Mouse (Mus musculus): Measurements from ENCODE around the gene Abca14.

The Abca14 gene

DNA sequence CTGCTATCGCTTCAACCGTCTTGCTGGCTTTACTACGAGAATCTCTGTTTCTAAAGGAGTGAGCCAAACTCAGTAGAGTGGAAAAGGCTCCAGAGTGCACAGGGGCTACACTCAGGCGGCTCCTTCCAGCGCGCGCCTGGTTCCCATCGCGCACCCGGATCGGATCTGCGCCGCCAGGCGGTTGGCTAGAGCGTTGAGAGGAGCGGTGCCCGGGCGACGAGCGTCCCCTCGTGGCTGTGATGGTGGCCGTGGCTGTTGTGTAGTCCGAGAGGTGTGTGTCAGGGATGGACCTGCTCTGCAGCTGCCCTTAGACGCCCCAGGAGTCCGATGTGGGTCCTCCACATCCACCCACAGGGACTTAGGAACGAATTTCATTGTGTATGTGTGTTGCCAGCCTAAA, at the start of gene Abca14:
Abca14 (plus strand) TSS at position 173 of the 400 bp plus-strand sequence.
- no peak for DNase-seq (ENCODE audit: low spot score)

DNA sequence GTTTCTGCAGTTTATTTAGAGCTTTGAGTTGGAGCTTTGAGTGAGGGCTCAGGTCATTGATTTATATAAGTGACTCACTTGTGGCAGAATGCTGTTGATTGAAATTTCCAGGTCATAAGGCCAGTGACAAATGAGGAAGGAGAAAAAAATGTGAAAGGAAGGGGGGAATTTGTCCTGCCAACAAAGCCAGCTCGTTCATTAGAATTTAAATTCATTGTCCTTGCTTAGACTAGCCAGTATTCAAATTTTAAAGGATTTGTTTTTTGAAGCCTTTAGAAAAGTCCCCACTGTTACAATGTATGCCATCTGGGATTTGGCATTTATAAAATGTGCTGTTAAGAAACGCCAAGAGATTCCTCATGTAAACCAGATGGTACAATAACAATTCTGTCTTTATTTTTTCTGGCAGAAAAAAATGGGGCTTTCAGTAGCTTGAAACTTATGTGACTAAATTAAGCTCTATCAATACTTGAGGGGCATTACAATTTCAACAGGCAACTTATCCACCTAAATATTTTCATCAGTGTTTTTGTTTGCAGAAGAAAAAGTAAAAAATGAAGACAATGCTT, 46.8 kb upstream of the Abca14 start:
- DNase-seq (ENCODE audit: low spot score) = no peak

DNA sequence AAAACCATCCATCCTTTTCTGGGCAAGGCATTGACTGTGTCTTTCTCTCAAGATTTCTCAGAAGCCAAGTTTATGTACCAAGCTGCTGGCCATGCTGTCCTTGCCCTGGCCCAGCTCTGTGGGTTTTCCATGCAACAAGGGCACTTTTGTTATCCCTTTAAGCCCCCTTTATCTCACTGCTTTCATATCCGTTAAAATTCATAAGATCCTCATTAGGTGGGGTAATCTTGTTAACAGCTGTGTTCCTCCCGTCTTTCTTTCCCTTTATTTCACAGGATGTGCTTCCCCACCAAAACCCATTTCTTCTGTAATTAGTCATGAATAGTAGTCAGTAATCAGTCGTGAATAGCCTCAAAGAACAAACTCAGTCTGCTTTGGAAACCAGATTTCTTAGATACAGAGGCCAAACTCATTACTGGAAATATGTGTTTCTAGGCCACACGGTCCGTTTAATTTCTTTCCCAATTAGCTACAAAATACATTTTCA, 46.1 kb upstream of the Abca14 start:
- no peak for DNase-seq (ENCODE audit: low spot score)

DNA sequence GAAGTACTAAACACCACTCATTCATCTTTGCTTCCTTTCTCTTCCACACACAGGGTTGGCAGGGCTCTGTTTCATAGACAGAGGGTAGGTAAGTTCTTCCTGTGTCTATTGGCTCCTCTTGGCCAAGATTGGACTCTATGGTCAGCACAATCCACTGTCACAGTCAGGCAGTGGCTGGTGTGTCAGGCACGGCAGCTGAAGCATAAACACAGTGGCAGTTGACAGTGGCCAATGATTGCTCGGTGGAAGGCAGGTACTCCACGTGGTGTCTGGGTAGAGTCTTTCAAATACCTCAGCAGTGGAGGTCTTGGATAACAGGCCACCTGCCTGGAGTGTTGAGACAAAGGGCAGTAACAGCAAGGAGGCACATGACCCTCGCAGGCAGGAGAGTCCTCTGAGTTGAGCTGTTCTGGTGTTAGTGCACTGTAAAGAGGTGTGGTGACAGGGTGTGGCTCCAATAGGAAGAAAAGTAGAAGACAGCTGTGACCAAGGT, 45.6 kb upstream of the Abca14 start:
- DNase-seq (ENCODE audit: low spot score) = no peak

DNA sequence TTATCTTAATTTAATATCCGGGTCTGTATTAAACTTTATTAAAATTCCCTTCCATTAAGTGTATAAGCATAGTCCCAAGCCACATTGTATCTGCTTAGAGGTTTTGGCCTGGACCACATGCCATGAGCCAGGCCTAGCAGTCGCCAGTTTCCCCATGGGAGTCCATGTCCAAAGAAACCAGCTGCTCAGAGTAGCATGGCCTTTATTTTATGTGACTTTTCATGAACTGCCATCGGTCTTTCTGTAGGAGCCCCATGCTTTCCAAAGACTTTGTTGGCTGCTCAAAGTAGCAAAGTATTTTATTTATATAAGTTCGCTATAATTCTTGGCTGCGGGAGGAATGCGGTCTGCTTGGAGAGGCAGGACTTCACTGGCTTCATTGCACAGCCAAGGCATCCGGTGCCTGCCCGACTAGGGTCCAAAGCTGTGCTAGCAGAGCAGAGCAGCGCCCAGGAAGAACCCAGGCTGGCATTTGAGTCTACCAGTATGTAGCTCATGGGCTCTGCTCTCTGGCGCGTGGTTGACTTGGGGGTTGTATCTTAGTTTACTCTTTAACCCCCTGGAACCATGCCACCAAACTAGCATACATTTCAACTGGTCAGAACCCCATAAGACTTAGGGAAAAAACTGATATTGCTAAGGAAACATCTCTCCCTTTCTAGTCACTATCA, 40.0 kb upstream of the Abca14 start:
- no peak for DNase-seq (ENCODE audit: low spot score)

DNA sequence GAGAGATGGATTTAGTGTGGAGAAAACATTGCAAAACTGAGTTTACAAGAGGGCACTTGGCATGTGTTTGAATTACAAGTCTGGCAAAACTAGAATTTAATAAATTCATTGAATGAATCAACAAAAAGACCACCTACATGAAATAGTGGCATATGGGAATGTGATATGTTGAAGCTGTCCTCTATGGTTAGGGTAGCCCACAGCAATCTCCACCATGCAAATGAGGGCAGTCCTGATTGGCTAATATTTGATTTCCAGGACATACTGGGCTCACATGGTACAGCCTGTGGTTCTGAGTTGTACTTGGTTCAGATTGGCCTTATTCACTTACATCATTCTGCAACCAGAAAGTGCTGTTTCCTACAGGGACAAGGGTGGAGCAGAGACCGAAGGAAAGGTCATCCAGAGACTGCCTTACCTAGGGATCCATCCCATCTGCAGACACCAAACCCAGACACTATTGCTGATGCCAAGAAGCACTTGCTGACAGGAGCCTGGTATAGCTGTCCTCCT, 31.5 kb upstream of the Abca14 start:
- DNase-seq (ENCODE audit: low spot score) = no peak

DNA sequence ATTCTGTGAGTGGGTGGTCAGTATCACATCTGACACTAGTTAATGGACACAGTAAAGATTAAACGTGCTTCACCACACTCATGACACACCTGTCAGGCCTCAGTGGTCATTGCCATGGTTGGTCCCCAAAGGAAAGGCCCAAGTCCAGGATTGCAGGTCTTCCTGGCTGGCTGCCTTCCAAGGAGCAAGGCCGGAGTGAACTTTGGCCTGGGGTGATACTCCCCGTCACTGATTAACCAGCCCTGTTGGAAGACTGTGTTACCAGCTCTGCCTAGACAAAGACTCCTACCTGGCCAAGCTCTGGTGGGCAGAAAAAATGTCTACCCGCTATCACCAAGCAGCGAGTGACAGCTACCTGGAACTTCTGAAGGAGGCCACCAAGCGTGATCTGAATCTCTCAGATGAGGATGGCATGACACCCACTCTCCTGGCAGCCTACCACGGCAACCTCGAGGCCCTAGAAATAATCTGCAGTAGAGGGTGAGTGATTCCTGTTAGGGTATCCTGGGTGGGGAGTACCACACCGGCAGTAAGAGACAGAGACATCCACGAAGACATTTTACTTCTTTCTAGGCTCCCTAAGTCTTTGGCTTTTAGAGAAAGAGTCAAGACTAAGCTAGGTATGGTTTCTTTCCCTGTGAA, 30.0 kb upstream of the Abca14 start, which contains the start of gene Anks4b:
Anks4b (plus strand) TSS at position 256 of the 642 bp plus-strand sequence.
- DNase-seq (ENCODE audit: low spot score) = no peak

DNA sequence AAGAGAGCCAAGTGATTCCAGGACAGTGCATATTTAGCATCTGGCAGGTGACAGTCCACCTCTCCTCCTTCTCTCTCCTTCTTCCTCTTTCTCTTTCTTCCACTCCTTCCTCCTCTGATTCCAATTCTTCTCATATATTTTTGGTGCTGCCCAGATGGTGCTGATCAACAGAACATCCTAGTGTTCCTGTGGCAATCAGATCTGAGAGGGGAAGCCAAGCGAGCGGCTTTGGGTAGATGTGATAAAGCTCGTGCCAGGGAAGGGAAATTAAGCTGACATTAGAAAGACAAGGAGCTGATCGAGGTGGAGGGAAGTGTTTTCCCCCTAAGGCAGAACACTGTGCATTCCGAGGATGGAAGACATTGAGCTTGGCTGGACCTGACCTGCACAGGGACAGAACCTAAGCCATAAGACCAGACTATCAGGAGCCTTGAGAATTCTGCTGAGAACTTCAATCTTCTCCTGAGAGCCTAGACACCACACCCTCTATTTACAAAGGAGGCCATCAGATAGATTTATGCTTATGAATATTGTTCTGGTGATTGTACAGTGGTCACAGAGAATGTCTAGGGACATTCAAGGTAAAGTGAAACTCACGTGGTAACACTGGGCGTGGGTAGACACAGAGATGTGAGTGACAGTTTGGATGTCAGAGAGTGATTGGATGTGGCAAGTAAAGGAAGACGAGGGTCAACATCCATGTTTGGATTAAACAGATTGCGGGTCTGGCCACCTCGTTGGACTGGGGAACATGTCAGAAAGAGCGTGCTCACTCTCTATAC, 28.8 kb upstream of the Abca14 start:
- no peak for DNase-seq (ENCODE audit: low spot score)

DNA sequence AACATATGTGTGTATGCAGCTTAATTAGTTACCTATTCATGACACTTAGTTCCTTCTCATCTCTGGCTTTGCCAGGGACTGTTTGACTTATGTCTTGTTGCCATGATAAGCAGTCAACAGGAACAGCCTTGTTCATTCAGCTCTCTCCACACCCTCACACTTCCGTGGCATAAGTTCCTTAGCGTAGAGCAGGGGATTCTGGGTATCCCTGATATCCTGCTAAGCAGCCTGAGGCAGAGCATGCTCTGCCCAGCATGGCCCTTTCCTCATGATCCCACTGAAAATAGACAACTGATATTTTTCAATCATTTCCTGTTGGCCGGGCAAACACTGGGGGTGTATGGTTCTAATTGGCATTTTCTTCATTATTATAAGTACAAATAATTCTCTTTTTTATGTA, 26.1 kb upstream of the Abca14 start:
- DNase-seq (ENCODE audit: low spot score) = no peak

DNA sequence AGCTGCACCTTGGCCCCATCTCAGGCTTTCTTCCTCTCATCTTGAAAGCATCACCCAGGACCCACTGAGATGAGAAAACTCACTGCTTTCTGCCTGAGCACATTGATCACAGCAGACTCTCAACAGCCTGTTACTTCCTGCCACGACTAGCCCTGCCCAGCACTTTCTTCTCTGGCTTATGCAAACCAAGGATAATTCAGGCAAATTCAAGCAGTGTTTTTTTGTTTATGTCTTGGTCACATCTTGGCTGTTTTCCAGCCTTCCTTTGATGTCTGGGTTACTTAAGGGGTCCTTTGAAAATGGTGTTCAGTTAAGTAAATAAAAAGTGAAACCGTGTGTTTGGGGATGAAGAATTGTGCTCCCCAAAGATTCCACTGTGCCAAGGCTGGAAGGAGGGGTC, 24.8 kb upstream of the Abca14 start:
- DNase-seq (ENCODE audit: low spot score) = peak; percentile 24

DNA sequence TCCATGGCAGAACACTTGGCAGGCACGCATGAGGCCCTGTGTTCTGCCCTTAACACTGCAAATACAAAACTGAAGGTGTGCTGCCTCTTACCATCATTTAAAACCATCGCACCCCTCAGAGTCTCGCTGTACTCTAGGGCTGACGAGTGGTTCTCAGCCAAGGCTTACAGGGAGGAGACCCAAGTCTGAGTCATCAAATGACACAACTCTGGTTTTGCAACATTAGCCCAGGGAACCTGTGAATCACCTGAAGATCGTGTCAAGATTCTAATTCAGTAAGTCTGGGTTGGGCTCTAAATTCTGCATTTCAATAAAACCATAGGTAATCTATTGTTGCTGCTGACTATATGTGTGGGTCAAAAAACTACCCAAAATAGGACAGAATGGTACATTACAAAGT, 23.2 kb upstream of the Abca14 start:
- no peak for DNase-seq (ENCODE audit: low spot score)

DNA sequence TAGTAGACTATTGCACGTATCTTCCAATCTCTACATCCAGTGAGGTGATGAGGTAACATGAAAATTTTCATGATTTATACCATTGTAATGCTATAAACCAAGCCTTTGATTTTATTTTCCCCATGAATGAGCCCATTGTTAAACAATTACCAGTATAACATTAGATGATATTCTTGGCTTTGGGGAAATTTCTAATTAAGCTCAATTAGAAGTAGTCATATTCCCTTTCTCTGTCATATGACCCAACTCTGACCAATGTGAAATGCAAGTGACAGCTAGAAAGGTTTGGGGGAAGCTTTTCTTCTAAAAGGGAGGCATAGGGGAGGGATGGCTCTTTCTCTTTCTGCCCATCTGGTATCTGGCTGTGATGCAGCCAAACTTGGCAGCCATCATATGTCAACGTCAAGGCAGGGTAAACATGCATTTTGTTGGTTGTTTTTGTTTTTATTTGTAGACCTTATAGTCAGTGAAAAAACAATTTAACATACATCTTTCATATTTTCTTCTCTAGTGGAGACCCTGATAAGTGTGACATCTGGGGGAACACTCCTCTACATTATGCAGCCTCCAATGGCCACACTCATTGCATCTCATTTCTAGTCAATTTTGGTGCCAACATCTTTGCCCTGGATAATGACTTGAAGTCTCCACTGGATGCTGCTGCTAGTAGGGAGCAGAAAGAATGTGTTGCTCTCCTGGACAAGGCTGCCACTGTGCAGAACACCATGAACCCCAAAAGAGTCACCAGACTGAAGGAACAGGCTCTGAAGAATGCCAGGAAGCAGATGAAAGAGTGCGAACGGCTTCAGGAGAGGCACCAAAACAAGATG, 22.1 kb upstream of the Abca14 start:
- no peak for DNase-seq (ENCODE audit: low spot score)

DNA sequence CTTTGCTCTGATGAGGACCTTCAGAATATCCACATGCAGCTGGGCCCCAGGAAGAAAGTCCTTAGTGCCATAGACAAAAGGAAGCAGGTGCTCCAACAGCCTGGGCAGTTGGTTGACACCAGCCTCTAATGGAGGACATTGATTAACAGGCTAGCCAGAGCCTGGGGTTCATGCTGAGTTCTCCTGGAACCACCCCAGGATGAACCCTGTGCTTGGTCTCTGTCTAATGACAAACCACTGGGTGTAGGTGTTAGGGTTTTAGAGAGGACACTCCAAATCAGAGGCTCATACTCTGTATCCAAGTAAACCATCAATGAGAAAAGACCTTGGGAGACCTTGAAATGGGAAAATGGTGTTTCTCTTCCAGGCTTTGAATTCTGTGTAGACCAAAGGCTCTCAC, 20.9 kb upstream of the Abca14 start:
- no peak for DNase-seq (ENCODE audit: low spot score)

DNA sequence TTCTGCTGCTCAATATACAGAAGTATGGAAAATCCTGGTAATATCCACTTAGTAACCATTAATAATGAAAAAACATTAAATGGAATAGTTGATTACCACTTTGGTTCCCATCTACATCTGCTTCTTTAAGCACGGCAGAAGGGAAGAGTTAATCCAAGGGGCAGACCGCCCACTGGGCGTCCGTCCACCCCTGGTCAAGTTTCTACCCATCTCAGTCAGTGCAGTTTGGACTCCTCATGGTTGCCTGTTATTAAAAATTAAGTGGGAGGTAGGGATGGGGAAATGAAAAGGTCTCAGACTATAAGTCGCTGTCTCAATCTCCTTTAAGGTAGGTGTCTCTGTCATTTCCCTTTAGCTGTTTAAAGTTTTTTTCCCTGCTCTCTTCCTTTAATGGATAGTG, 14.8 kb upstream of the Abca14 start:
- DNase-seq (ENCODE audit: low spot score) = no peak

DNA sequence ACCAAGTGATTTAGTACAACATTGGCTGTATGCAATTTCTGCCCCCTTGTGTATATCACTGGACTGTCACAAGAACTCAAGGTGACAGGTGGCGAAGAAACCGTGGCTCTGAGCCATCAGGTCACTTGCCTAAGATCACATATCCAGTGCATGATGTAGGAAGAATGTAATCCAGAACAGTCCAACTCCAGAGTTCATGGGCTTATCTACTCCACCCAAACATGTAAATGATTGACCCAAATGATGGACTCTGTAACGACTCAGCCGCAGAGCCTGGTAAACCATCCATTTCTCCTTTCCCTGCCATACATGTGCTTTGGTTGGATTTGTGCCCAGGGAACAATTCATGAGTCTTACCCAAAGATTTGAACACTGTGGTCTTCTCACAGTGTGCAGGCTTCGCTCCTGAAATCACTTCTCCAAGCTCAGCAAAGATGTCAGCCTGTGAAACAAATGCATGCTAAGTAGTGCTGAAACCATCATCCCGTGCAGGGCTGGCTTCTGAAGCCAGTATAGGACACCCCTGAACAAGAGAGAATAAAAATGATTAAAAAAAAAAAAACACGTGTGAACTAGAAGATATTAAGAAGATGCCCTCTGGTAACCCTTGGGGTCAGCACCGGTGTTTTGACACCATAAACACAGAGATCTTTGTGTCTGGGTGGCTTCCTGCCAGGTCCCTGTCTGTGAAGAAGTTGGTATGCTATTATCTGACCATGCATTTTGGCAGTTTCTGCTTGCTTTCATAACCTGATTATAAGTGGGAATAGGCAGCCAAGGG, 14.2 kb upstream of the Abca14 start:
- DNase-seq (ENCODE audit: low spot score) = peak; percentile 42

DNA sequence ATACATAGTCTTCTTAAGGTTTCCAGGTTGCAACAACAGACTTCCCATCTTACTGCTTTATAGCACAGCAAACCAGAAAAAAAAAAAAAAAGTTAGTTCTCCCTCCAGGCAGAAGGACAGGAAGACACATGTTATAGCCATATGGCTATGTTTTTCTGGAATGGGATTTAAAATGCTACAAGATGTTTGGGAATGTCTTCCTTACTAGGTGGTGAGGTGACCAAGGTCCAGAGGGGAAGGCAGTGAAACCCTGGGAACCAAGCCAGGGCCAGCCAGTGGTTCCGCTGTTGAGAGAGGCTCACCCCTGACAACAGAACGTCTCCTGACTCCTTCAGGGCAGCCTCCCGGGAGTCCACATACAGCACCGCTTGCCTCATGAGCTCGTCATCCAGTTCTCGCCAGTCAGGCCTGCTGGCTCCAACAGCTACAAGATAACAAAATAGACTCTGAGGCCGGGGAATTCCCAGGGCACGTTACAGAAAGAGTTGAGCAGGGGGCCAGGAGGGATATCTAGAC, 13.6 kb upstream of the Abca14 start:
- peak; percentile 66 for DNase-seq (ENCODE audit: low spot score)

DNA sequence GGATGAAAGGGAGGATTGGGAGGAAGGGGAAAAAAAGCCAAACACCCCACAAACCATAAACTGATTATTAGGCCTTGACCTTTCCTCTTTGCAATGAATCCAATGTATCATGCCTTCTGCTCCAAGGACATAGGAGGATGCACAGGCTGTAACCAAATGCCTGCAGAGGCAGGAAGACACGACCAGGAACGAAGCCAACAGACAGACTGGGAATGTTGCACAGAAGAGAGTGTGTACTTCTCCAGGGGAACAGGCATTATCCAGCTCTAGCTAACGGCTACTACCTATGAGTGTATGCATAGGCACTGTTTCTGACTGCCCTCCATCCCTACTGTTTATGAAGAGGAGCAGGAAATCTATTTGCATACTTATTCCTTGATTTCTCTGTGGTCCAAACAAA, 11.6 kb upstream of the Abca14 start:
- DNase-seq (ENCODE audit: low spot score) = no peak

DNA sequence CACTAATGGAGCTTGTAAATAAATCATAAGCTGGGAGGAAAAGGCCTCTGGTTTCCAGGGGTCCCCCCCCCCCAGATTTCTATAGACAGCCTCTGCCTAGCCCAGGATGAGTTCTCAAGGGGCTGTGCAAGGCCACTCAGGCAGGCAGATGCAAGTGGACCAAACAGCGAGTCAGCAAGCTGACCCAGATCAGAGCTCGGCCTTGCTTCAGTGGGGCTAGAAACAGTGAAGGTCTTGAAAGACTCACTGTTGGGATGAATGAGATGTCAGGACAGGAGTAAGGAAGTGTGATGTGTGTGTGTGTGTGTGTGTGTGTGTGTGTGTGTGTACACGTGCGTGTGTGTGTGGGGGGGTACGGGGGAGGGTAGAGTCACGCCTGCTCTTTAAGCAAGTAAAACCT, 10.9 kb upstream of the Abca14 start:
- DNase-seq (ENCODE audit: low spot score) = no peak

DNA sequence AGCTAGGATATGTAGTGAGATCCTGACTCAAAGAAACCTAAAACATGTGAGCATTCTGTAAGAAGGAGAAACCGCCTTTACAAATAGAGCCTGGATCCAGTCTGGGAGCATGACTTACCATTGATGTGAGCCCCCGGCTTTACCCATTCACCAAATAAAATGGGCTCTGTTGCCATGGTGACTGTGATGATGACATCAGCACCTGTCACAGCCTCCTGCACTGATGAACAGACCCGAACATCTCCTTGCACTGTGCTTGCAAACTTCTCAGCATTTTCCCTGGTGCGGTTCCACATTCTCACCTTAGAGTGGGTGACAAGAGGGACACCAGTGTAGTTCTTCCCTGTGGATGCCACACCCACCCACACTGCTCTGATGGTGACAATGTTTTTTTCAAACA, 8.6 kb upstream of the Abca14 start:
- no peak for DNase-seq (ENCODE audit: low spot score)

DNA sequence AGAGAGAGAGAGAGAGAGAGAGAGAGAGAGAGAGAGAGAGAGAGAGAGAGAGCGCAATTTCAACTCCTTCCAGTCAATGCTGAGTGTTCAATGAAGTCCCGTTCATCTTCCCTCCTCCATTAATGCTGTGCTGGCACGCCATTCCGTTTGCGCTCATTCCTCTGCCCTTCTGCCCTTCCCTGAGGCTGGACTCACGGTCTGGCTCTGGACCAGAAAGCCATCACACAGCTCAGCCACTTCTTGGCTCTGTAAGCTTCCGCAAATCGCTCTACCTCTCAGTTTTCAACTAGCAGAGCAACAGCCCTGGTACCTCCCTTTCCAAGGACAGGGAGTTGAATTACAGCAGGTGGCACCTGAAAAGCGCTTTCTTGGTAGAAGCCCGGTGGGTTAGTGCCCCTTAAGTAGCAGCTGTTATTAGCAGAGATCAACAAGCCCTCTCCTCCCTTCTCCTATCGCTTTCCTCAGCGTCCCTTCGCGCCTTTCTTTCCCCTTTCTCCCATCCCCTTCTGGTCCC, 2.5 kb upstream of the Abca14 start:
- DNase-seq (ENCODE audit: low spot score) = no peak
